Mouse (Mus musculus) mouse embryonic stem cell (cell line): ENCODE measurements around the gene Lamtor3.
"Not testable (repeated sequence)": the region's sequence is repeated elsewhere in the genome, so short reads cannot be mapped to it uniquely, and the experiment has no call there.

ENCODE experiments used
- in situ Hi-C, 2 experiments: fragments of 300-500 bp; cut with MboI; formaldehyde crosslinking; loops; 1 replicate in 1 of 2; 3 replicates in 1 of 2; pipeline ENCODE4 v1.14.3; 2019 to 2020; ENCODE audit warnings: low sequenced_read_pairs in 2 of 2, low pct_unique_long_range_greater_than_20kb in 1 of 2, mixed read lengths in 1 of 2; ENCODE audit not compliant: unreplicated experiment in 1 of 2

The Lamtor3 gene

DNA sequence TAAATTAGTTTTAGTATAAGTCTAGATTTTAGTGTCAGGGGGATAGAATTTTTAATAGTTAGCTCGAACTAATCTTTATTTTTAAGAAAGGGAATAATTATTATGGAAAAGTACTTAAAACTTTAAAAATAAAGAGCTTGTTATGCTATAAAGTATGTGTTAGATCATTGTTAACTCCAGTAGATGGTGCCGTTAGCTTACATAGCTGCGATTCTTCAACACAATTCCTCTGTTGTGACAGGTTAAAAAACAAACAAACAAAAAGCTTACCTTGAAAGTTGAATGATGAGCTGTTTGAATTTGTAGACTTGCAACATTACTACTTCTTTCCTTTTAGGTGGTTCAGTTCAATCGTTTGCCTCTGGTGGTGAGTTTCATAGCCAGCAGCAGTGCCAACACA lies 8.7 kb downstream of the Lamtor3 start:
- in situ Hi-C loops, result no loop called here

DNA sequence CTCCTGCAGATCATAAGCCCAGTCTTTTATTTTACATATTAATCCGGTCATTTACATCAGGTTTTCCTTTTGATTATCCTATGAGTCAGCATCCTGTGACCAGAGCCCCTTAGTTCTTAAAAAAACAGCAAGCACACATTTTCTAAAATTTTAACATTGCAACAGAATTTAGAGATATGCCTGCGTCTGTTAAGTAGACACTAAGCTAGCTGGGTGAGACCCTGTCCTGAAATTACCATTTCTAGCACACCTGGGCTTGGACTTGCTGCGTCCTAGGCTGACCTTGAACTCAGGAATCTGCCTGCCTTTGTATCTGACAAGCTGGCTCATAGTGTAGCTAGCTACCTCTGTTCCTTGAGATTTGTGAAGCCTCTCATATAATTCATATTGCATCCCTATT lies 11.6 kb downstream of the Lamtor3 start:
- in situ Hi-C loops, result no loop called here

DNA sequence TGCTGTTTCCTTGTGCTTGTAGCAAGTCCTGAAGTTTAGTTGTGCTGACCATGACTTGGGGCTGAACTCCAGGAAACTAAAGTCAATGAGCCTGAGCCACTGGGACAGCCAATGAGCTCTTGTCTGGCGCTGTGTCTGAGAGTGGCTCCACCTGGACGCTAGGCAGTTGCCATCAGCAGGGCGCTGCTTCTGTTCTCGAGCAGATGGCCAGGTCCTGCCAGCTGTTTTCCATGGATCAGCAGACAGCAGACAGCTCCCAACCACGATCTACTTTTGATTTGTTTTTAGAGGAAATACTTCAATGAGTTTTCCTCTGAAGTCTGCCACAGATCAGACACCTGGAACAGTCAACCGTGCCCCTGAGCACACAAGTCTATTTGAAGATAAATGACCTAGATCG lies 14.4 kb downstream of the Lamtor3 start:
- in situ Hi-C loops, result no loop called here

DNA sequence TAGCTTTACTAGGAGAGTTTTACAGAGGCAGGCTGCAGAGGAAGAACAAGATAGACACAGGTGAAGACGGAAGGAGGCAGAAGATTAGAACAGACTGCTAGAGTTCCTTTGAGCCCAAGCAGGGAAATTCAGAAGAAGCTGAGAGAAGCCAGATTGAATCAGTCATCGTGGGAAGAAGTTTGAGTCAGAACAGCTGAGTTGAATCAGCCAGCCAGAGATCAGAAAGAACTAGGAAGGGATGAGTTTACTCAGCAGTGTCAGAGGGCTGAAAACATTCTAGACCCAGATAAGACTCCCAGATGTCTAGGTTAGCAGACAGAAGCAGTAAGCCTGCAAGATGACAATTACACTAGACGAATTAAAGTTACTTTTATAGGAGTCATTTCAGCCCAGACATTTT lies 15.7 kb downstream of the Lamtor3 start:
- in situ Hi-C loops, result no loop called here

DNA sequence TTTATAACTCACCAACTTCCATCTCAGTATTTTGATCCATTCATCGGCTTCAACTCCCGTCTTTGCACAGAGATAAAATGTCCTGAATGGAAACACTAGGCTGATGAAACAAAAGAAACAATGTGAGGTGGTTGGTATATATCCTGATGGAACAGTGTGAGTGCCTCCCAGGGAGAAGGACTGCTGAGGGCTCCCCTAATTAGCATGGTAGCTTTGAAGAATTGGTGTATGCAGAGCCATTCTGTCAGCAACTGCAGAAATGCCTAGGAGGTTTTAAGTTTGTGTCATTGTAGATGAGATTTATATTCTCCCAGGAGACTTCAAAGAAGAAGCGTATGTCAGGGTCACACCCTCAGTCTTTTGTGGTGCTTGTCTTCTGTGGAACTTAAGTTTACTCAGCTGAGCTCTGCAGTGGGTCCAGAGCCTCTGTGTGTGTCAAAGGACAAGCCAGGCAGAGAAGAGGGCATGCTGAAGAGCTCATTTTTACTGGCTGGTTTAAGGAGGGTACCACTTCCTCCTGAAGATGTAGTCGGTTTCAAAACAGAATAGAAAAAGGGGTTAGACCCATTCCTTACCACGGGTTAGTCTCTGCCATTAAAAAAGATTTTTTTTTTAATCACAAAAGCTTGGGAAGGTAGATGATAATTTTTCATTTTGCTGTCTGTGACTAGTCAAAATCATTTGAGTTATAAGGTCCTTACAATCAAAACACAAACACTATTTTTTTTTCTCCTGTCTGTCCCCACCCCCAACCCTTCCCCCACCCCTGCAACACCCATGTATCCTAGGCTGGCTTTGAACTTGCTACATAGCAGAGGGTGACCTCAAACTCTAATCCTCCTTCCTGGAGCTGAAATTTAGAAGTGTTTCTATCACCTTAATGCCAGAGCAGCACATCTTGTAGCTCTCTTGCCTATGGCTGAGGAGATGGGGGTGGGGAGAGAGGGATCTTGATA lies 17.5 kb downstream of the Lamtor3 start:
- in situ Hi-C loops, result no loop called here

DNA sequence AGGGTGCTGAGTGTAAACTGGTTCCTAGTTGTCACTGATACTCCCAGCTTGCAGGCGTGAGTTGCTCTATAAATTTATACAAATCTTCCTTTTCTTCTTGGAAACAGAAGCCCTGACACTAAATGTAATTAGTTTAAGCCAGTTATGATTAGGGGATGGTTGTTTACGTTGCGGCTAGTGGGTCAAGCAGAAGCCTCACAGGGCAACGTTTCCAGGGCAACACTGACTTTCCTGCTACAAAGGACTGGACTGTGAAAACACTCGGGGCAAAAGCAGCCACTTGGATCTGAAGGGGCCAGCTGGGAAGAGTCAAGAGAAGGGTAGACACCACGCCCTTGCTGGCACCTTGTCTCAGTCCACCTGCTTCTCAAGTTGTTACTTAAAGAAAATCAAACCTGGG lies 18.2 kb downstream of the Lamtor3 start:
- in situ Hi-C loops, result no loop called here

DNA sequence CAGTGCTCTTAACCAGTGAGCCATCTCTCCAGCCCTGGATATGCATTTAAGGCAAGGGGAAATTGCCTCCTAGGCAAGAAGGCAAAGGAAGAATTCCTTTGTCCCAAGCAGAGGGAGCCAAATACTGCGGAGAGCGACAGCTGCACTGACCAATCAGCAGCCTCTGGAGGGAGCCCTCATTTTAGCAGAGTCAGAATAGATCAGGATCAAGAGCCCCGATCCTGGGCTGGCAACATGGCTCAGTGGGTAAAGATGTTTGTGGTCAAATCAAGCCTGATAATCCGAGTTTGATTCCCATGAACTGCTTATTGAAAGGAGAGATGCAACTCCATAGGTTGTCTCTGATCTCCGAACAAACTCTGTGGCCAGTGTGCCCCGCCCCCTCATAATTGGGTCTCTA lies 20.3 kb downstream of the Lamtor3 start:
- in situ Hi-C loops, result no loop called here

DNA sequence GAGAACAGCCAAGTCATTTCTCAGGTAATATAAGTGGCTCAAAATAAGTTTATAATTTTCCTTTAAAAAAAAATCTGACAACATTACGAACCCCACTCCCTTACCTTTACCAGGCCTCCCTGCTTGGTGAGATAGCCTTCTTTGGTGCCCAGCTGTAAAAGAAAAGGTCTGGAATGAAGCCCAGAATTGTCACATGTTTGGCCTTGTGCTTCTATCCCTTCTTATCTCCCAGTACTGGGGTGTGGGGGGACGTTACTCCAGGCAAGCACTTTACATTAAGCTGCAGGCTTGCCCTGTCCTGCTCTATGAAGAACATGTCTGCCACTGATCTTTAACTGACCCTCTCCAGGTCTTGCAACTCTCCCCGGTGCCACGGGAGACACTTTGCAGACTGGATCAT lies 22.5 kb downstream of the Lamtor3 start:
- in situ Hi-C loops, result no loop called here

DNA sequence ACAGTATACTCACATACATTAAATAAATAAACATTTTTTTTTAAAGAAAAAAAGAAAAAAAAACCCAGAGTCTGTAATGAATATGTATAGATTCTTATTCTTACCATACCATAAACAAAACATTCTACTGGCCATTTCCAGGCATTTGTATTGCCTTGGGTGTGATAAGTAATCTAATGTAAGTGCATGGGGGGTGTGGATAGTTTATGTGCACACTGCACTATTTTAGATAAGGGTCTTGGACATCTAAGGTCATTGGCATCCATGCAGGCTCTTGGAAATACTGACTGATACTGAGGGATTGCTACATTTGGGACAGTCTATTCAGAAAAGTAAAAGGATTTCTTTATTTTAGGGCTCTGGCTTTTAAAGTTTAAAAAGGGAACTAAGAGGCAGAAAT lies 23.2 kb downstream of the Lamtor3 start:
- in situ Hi-C loops, result no loop called here

DNA sequence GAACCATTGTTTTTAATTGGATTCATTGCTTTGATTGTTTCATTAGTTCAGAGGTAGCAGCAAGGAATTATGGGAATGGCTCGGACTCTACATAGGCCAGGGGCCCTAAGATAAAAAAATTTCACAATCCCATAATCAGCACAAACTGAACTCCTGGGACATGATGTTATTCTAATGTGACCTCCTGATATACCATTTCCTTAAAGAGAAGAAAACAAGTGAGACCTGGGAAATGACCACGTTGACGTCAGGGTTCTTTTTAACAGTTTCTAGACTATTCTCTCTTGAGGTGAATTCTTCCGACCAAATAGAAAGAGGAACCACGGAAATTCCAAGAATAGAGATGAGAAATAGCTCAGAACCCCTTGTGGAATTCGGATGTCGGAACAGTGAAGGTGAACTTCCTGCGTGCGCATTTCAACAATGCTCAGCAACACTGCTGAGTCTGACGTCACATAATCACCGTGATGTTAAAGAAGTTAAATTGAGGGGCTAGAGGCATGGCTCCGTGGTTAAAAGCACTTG lies 23.9 kb downstream of the Lamtor3 start:
- in situ Hi-C loops, result no loop called here

DNA sequence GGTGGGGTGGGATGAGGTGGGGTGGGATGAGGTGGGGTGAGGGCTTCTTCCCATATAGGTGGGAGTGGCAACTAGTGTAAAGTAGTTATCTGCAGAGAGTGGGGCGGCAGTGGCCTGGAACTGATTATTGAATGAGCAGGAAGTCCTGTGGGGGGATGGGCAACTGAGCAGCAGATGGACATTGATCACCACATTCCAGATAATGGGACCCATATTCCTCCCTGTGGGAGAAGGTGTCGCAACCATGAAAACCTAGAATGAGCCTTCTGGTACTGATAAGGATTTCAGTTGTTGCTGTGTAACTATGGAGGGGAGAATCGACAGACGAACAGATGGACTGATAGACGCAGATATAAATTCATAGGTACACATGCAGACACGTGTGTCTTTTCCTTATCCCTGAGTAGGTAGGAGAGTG lies 25.4 kb downstream of the Lamtor3 start:
- in situ Hi-C loops, result no loop called here

DNA sequence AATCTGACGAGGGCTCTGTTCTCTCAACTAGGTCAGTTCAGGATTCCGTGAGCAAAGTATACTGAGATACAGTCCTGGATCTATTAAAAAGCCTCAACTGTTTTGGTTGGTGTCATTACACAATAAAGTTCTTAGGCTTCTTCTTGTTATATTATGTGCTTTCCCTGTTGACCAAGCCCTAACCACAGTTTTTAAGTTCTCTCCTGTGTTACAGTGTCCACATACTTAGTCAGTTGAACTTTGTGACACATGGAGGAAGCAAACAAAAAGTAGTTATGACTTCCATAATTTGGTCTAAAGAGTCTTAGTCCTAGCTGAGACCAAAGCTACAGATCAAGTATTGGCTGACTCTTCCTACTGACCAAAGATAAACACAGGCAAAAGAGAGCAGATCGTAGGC lies 28.5 kb downstream of the Lamtor3 start:
- in situ Hi-C loops, result no loop called here

DNA sequence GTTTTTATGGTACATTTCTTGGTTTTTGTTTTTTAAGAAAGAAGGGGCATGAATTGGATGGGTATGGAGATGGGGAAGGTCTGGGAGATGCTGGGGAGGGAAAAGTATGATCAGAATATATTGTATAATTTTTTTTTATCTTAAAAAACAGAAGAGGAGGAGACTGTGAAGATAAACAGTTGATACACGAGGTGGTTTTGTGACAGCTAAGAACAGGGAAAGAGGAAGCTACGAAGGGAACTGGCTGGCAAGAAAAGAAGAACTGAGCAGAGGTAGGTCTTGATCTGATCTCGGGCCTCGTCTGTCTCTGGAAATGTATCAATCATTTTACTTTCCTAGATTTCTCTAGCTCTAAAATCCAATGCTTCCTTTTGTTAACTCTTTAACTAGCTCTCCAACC lies 29.2 kb downstream of the Lamtor3 start:
- in situ Hi-C loops, result no loop called here

DNA sequence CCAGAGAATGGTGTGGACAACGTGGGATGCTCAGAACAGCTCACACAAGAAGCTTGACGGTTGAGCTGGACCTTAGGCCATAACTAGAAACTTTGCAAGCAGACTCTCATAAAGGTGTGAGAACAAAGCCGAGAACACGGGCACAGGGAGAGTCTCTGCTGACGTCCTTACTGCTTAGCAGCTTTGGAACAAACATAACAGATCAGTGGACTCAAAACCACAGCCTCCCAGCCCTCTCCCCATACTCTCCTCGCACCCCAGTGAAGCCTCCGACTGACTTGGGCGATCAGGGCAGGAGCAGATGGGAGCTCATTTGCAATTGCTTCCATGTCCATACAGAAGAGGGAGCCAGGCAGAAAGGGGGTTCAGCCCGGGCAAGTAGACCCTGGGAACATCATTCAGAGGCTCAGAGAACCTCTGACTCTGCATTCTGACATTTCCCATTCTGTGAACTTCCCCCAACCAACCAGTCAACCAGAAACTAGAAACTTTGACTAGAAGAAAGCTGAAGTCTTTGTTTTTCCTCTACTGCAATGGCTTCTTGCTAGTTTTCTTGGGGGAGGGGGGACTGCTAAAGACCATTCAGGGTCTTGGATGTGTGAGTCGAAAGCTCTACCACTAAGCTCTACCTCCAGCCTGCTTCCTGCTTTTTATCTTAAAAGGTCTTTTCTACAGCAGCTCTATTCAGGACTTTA lies 32.0 kb downstream of the Lamtor3 start:
- in situ Hi-C loops, result no loop called here

DNA sequence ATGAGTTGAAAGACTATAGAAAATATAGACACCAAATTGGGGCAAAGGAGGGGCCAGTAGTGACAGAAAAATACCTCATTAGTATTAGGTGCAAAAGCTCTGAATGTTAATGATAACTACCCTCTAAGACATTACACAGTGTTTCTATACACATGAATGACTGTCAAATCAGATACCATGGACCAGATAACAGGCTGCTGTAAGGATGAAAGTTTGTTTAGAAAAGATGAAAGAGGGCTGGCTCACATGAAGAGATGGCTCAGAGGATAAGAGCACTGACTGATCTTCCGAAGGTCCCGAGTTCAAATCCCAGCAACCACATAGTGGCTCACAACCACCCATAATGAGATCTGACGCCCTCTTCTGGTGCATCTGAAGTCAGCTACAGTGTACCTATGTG lies 33.0 kb downstream of the Lamtor3 start:
- in situ Hi-C loops, result not testable (repeated sequence)

DNA sequence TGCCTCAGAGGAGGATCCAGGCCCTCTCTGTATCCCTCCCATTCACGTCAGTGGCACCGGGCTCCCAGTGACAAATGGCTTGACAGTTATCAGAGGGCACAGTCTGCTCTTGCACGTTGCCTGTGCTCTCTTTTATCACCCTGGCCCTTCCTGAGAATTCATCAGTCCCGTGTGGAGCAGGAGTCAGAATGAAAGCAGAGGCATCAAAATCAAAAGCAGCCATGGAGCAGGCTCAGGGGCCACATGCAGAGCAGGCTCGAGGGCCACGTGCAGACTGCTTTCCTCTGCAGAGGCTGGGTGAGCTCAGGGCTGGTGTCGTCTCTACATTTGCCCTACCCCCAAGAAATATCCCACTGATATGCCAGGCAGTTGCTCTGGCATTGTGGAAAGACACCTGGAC lies 33.5 kb downstream of the Lamtor3 start:
- in situ Hi-C loops, result no loop called here

DNA sequence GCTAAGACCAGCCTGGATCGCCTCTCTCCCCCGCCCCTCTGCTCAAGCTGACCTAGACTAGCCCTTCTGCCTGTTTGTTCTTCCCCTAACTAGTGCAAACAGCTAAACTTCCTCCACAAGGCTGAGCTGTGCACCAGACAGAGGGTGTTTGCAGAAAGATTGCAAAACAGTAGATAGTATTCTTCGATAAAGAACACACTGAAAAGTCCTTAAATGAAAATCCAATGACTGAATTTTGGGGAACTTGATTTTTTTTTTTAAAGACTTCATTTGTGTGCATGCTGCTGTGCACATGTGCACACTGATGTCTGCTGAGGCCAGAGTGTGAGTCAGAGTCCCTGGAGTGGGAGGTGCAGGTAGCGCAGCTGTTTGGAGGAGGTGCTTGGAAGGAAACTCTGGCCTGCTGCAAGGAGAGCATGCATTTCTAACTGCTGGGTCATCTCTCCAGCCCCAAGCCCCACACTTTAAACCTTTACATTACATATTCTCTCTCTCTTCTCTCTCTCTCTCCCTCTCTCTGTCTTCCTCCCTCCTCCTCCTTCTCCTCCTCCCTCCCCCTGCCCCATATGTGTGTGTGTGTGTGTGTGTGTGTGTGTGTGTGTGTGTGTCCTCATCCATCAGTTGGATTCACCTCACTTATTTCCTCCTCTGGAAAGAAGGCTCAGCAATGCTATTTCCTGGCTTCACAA lies 34.1 kb downstream of the Lamtor3 start:
- in situ Hi-C loops, result no loop called here

DNA sequence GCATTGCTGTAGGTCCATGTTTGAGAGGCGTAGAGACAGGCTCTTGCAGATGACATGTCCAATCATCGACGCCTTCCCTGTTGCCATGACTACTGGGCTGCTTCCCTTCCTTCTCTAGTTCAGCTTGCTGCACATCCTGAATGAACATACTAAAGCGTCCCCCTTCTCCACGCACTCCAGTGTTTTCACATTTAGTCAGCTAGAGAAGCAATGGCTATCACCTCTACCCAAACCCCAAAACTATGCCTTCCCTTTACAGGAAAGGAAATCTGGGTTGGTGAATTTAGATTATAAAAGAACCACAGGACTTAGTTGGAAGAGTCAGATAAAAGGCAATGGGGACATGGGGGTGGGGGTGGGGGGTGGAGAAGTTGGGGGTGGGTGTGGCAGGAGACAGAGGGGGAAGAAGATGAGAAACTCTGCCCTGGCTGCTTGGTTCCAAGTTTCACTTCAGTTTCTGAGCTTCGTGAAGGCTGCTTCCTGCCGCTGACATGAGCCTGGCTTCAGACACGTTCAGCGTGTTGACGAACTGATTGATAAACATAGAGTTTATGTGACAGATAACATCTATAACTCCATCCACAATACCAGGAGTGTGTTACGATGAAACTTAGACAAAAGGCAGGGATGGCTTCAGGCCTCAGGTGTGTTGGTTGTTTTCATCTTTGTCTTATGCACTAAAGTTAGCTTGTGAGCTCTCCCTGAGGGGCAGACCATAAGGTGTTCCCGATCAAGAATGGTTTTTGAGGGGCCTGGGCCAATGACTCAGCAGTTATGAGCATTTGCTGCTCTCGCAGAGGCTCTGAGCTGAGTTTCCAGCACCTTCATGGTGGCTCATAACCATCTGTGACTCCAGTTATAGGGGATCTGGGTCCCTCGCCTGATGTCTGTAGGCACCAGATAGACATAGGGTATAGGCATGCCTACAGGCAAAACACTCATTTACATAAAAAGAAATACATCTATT lies 34.9 kb downstream of the Lamtor3 start:
- in situ Hi-C loops, result no loop called here
